Mouse (Mus musculus) lung, postnatal 25 days (tissue): ENCODE data around the gene Slf2.

Experiments
- DNase-seq: peaks from one replicate; pipeline ENCODE4 v3.0.0; 2022; ENCODE audit warnings: low spot score

The Slf2 gene

GRCm38 (mm10) chr19:44908836-44909460, 22.0 kb upstream of the Slf2 start:
- no peak for DNase-seq

GRCm38 (mm10) chr19:44914481-44915249, 16.3 kb upstream of the Slf2 start:
- DNase-seq = no peak

GRCm38 (mm10) chr19:44918171-44918570, 12.8 kb upstream of the Slf2 start:
- no peak for DNase-seq

GRCm38 (mm10) chr19:44921466-44922139, 9.3 kb upstream of the Slf2 start:
- no peak for DNase-seq

GRCm38 (mm10) chr19:44922521-44922920, 8.4 kb upstream of the Slf2 start:
- no peak for DNase-seq

GRCm38 (mm10) chr19:44924699-44925098, 6.3 kb upstream of the Slf2 start:
- no peak for DNase-seq

- no peak for DNase-seq
These were observed 4.2 kb upstream of the Slf2 start for GRCm38 (mm10) chr19:44926781-44927180.

- DNase-seq = no peak
These were observed 3.7 kb upstream of the Slf2 start for GRCm38 (mm10) chr19:44927250-44927649.

GRCm38 (mm10) chr19:44928185-44928584, 2.8 kb upstream of the Slf2 start:
- DNase-seq = no peak

GRCm38 (mm10) chr19:44929251-44929650, 1.7 kb upstream of the Slf2 start:
- no peak for DNase-seq

GRCm38 (mm10) chr19:44929663-44930062, 1.3 kb upstream of the Slf2 start:
- DNase-seq = no peak

- no peak for DNase-seq
These were observed 829 bp upstream of the Slf2 start for GRCm38 (mm10) chr19:44930122-44930521.

GRCm38 (mm10) chr19:44931454-44931759, 456 bp downstream of the Slf2 start:
- DNase-seq = peak; percentile 88

- DNase-seq = no peak
These were observed 1.1 kb downstream of the Slf2 start for GRCm38 (mm10) chr19:44932051-44932450.

GRCm38 (mm10) chr19:44933136-44933535, 2.2 kb downstream of the Slf2 start:
- no peak for DNase-seq

- DNase-seq = no peak
These were observed 28.7 kb downstream of the Slf2 start for GRCm38 (mm10) chr19:44959633-44960032.

- no peak for DNase-seq
These were observed 35.0 kb downstream of the Slf2 start for GRCm38 (mm10) chr19:44965978-44966377.

GRCm38 (mm10) chr19:44968329-44968728, 37.4 kb downstream of the Slf2 start:
- no peak for DNase-seq

GRCm38 (mm10) chr19:44976636-44977035, 45.7 kb downstream of the Slf2 start:
- no peak for DNase-seq

- DNase-seq = no peak
These were observed 46.2 kb downstream of the Slf2 start for GRCm38 (mm10) chr19:44977148-44977547.

- no peak for DNase-seq
These were observed 49.8 kb downstream of the Slf2 start for GRCm38 (mm10) chr19:44980787-44981186.

GRCm38 (mm10) chr19:44982477-44983115, 51.6 kb downstream of the Slf2 start:
- DNase-seq = no peak

GRCm38 (mm10) chr19:44983366-44983765, 52.4 kb downstream of the Slf2 start:
- DNase-seq = no peak
